Mouse (Mus musculus) liver, adult 2 months (tissue): Measurements from ENCODE around the gene Gm3233.

Source experiments
- CTCF ChIP-seq: fragments of 200-500 bp; IDR thresholded peaks from 2 replicates; pipeline ENCODE4 v1.5.1; 2011; ENCODE audit warnings: low read depth, low read length, control low read depth
- POLR2A ChIP-seq: fragments of 200-500 bp; IDR thresholded peaks from 2 replicates; pipeline ENCODE4 v1.6.1; 2011; ENCODE audit warnings: low read length, control low read depth; ENCODE audit not compliant: insufficient read depth; ENCODE audit errors: extremely low read depth

DNA sequence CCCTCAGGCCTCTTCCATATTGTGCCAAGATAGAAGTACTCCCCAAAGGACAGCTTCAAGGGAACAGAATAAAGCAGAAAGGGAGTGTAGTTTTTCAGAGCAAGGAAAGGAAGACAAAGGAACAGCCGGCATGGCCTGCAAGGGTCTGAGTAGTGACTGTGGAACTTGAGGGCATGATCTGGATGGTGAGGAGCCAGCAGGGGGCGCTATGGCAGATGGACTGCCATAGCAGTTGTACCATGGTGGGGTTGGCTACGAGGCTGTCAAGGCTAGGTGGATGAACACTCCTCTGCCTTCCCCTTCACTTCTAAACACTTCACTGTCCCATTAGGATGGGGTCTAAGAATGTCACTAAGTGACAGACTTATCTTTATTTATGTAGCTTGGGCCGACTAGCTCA lies 30.2 kb downstream of the Gm3233 start:
- peak; percentile 67 for TF ChIP-seq CTCF
- TF ChIP-seq POLR2A, result no peak
